Mouse (Mus musculus) small intestine, adult 2 months (tissue): ENCODE measurements around the gene Ddah1.

Source experiments
- CTCF ChIP-seq: fragments of 200-500 bp; IDR thresholded peaks from 2 replicates; pipeline ENCODE4 v1.5.1; 2012; ENCODE audit warnings: low read depth, mild to moderate bottlenecking, control low read depth, inconsistent platforms, low read length, moderate library complexity, mixed read lengths; ENCODE audit not compliant: insufficient replicate concordance, insufficient read length; ENCODE audit errors: extremely low read depth
- POLR2A ChIP-seq: fragments of 200-500 bp; IDR thresholded peaks from 2 replicates; pipeline ENCODE4 v1.6.1; 2012; ENCODE audit warnings: low read depth, mild to moderate bottlenecking, control low read depth, inconsistent platforms, low read length, moderate library complexity

GRCm38 (mm10) chr3:145768439-145768838 lies 10.0 kb downstream of the Ddah1 start:
- TF ChIP-seq CTCF: no peak
- no peak for TF ChIP-seq POLR2A
